Mouse (Mus musculus) midbrain, embryonic 16.5 days (tissue): ENCODE results near the gene Ccdc88b. TPM values are rescaled to one million over a fixed set of nuclear protein-coding genes. Genes with fewer than 3 reads are reported as not detected.
"Not testable (repeated sequence)": the region's sequence is repeated elsewhere in the genome, so short reads cannot be mapped to it uniquely, and the experiment has no call there.

ENCODE experiments used
- ATAC-seq: fragments of 200-750 bp; cut with Nextera tagmentation; 2 replicates; pipeline ENCODE4 v1.8.0; 2017; ENCODE audit warnings: moderate TSS enrichment
- H3K27ac ChIP-seq: fragments of 300-500 bp; sonication (generic); 2 replicates; pipeline ENCODE4 v1.5.1; 2014; ENCODE audit warnings: mild to moderate bottlenecking, low read length, mixed read lengths
- H3K27me3 ChIP-seq: fragments of 300-500 bp; sonication (generic); 2 replicates; pipeline ENCODE4 v1.6.1; 2014; ENCODE audit warnings: low read depth, low read length, mixed read lengths; ENCODE audit not compliant: control insufficient read depth, insufficient read depth
- H3K36me3 ChIP-seq: fragments of 300-500 bp; sonication (generic); 2 replicates; pipeline ENCODE4 v1.6.1; 2014; ENCODE audit warnings: mild to moderate bottlenecking, low read length, moderate library complexity, mixed read lengths; ENCODE audit not compliant: control insufficient read depth, insufficient read depth
- H3K4me1 ChIP-seq: fragments of 300-500 bp; sonication (generic); 2 replicates; pipeline ENCODE4 v1.6.1; 2014; ENCODE audit warnings: mild to moderate bottlenecking, low read length, mixed read lengths; ENCODE audit not compliant: control insufficient read depth, insufficient read depth
- H3K4me2 ChIP-seq: fragments of 300-500 bp; sonication (generic); 2 replicates; pipeline ENCODE4 v1.6.1; 2014; ENCODE audit warnings: mild to moderate bottlenecking, low read length, mixed read lengths
- H3K4me3 ChIP-seq: fragments of 300-500 bp; sonication (generic); 2 replicates; pipeline ENCODE4 v1.5.1; 2014; ENCODE audit warnings: low read depth, mild to moderate bottlenecking, low read length, moderate library complexity, mixed read lengths
- H3K9ac ChIP-seq: fragments of 300-500 bp; sonication (generic); 2 replicates; pipeline ENCODE4 v1.6.1; 2014; ENCODE audit warnings: low read depth, low read length, mixed read lengths
- H3K9me3 ChIP-seq: fragments of 300-500 bp; sonication (generic); replicated peaks from 2 replicates; pipeline ENCODE4 v1.6.1; 2014; ENCODE audit warnings: mild to moderate bottlenecking, low read length, mixed read lengths; ENCODE audit not compliant: control insufficient read depth, poor library complexity, severe bottlenecking
- WGBS: fragments of 180-500 bp; shearing (Covaris S2); extraction: QIAGEN DNeasy Blood & Tissue Kit; methylation state at CpG from one replicate; pipeline ENCODE4 v1.1.7; 2014; 5-methylcytosine and 5-hydroxymethylcytosine counted together
- polyA plus RNA-seq: library from polyadenylated mRNA; unstranded; fragments of >200 nt; fragmentation: Nextera tagmentation; extraction: Ambion mirVana; gene quantifications from 2 replicates; pipeline ENCODE4 v1.2.1, GENCODE M21; 2015

The Ccdc88b gene
- 0.27 and 0.55 TPM in 2 replicates for polyA plus RNA-seq

DNA sequence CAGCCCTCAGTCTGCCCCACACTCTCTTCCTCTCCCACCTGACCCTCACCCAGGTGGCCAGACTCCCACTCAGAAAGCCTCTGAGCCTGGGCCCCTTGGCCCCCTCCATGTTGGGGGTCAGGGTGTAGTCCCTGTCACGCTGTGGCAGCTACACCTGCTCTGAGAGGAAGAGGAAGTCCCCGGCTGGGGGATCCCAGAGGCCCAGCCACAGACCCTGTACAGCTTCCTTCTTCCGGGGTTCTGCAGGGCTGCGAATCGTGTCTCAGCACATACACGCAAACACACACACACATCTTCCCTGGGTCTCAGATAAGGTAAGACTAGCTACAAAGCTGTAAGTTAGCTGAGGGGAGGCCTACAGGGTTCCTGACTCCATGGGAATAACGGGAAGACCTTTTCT lies at the start of gene Ccdc88b:
Gene Ccdc88b, minus strand, starts transcription at position 181 of the 400 bp plus-strand sequence.
- H3K27ac ChIP-seq, result no peak within 1 kb of the TSS
- H3K27me3 ChIP-seq, result peaks cover 5% of the 10 kb centered on the region; the same call in 1 of the 2 replicates
- WGBS, result 80% methylated on average over 7 of the region's 7 CpGs
- no peak within 1 kb of the TSS for H3K4me2 ChIP-seq
- H3K36me3 ChIP-seq, result no peaks in the 10 kb centered on the region
- no peak within 1 kb of the TSS for H3K9ac ChIP-seq
- ATAC-seq, result no peak
- H3K9me3 ChIP-seq, result no peaks in the 10 kb centered on the region
- H3K4me3 ChIP-seq, result no peak within 1 kb of the TSS
- H3K4me1 ChIP-seq, result peaks cover 9% of the 10 kb centered on the region

DNA sequence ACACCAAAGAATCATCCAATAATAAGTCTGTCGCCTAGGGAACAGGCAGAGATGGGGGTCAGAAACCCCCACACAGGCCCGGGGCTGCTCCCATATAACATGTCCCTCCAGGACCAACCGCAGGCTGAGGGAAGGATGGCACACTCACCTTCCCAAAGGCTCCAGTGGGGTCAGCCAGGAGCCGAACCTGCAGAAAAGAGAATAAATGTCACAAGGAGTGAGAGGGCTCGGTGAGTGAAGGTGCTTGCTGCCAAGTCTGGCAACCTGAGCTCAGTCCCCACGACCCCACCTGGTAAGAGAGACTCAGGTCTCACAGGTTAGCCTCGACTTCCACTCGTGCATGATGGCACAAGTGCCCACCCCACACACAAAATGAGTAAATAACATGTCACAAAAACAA lies 49.1 kb upstream of the Ccdc88b start:
- no peak for ATAC-seq
- H3K4me3 ChIP-seq, result no peak overlapping the region
- H3K4me1 ChIP-seq, result peaks cover 23% of the 10 kb centered on the region
- no peak overlapping the region for H3K9ac ChIP-seq
- no peaks in the 10 kb centered on the region for H3K9me3 ChIP-seq
- no peak overlapping the region for H3K27ac ChIP-seq
- H3K27me3 ChIP-seq, result no peaks in the 10 kb centered on the region
- H3K36me3 ChIP-seq, result peaks cover 26% of the 10 kb centered on the region
- H3K4me2 ChIP-seq, result no peak overlapping the region
- 95% methylated on average over 8 of the region's 8 CpGs for WGBS

DNA sequence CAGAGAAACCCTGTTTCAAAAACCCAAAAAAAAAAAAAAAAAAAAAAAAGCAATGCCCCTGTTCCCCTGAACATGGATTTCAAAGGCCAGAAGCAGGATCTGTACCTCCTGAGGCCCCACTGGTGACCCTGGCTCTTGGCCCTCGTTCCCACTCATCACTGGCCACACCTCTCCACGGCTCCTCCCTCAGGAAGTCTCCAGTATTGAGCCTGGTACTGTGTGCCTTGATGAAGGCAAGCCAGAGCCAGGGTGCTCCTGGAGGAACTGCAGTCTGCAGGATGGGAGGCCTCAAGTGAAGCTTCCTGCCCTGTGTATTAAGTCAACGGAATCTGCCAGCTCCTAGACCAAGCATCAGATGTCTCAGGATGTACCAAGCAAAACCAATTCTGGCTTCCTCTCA lies 48.2 kb upstream of the Ccdc88b start:
- no peak overlapping the region for H3K27ac ChIP-seq
- no peaks in the 10 kb centered on the region for H3K27me3 ChIP-seq
- peaks cover 20% of the 10 kb centered on the region for H3K4me1 ChIP-seq
- no peak overlapping the region for H3K4me2 ChIP-seq
- H3K9ac ChIP-seq, result no peak overlapping the region
- 84% methylated on average over 3 of the region's 3 CpGs for WGBS
- peaks cover 18% of the 10 kb centered on the region for H3K36me3 ChIP-seq
- no peak for ATAC-seq
- no peaks in the 10 kb centered on the region for H3K9me3 ChIP-seq
- no peak overlapping the region for H3K4me3 ChIP-seq

DNA sequence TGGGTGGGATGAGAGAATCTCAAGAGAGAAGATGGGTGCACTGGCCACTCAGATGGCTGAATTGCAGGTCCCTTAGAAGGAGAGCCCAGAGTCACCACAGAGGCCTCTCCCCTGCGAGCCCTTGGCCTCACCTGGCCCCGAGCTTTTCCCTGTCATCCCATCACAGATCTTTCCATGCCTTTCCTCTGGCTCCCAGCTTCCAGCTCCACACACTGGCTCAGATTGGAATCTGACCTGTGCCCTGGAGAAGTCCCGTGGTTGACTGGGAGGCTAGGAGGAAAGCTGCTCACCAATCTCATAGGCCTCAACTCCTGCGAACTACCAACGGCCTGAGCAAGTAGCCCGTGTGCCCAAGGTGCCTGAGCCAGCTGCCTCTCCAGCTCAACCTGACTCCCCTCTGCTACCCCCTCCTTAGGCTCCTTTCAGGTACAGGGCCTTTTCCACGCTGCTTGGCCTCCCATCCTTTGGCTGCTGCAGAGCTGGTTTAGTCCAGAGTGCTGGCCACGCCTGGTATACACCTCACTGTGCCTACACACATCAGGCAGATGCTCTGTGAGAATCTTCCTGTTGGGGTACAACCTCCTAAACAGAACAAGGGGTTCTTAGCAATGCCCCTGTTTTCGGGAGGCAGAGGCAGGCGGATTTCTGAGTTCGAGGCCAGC lies 47.6 kb upstream of the Ccdc88b start:
- no peak for ATAC-seq

DNA sequence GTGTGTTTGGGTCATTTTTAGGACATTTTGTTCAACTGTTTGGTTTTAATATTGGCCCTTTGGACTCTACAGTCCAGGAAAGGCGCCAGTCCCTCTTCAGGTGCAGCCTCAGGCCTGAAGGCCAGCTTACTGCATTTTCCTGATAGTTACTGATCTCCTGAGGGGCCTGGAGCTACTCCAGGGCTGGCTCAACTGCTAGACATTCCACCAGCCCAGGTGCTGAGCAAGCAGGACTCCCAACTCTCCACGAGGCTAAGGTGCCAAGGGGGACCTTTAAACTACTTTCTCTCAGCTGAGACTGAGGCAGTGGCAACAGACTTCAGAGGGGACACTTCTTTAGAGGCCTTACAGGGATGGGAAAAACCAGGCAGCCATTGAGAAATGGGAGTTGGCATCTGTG lies 46.8 kb upstream of the Ccdc88b start:
- Histone ChIP-seq H3K9ac (no peak overlapping the region), H3K36me3 (peaks cover 18% of the 10 kb centered on the region), H3K4me3 (no peak overlapping the region), H3K27me3 (no peaks in the 10 kb centered on the region), H3K27ac (no peak overlapping the region), H3K4me1 (peaks cover 15% of the 10 kb centered on the region), H3K9me3 (no peaks in the 10 kb centered on the region), H3K4me2 (no peak overlapping the region)
- ATAC-seq, result no peak
- 87% methylated on average over 2 of the region's 2 CpGs for WGBS

More for the DNA sequence above, 47.6 kb upstream of the Ccdc88b start:
- peaks cover 18% of the 10 kb centered on the region for H3K36me3 ChIP-seq
- 95% methylated on average over 11 of the region's 11 CpGs for WGBS
- H3K9me3 ChIP-seq, result no peaks in the 10 kb centered on the region
- H3K27ac ChIP-seq, result no peak overlapping the region
- peaks cover 15% of the 10 kb centered on the region for H3K4me1 ChIP-seq
- no peak overlapping the region for H3K4me3 ChIP-seq
- H3K9ac ChIP-seq, result no peak overlapping the region
- no peak overlapping the region for H3K4me2 ChIP-seq
- H3K27me3 ChIP-seq, result no peaks in the 10 kb centered on the region

DNA sequence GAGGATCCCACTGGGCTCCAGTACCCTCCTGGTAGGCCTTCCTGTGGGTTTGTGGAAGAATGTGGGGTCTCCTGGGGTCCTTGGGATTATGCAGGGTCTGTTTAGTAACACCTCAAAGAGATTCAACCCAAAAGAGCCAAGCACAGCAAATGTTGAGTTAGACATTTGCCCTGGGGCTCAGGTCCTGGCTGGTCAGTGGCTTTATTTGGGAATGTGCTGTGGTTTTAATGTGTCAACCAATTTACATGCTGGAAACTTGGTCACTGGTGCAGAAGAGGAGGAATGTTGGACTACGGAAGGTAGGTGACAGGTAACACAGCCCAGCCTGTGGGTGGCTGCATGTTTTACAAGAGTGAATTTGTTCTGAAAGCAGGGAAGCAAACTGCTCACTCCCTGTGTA lies 45.0 kb upstream of the Ccdc88b start:
- Histone ChIP-seq H3K4me3 (no peak overlapping the region), H3K4me2 (no peak overlapping the region), H3K9me3 (no peaks in the 10 kb centered on the region), H3K27ac (no peak overlapping the region), H3K4me1 (peaks cover 5% of the 10 kb centered on the region), H3K27me3 (no peaks in the 10 kb centered on the region), H3K9ac (no peak overlapping the region), H3K36me3 (peaks cover 18% of the 10 kb centered on the region)
- 93% methylated on average over 1 of the region's 1 CpGs for WGBS
- ATAC-seq, result no peak

DNA sequence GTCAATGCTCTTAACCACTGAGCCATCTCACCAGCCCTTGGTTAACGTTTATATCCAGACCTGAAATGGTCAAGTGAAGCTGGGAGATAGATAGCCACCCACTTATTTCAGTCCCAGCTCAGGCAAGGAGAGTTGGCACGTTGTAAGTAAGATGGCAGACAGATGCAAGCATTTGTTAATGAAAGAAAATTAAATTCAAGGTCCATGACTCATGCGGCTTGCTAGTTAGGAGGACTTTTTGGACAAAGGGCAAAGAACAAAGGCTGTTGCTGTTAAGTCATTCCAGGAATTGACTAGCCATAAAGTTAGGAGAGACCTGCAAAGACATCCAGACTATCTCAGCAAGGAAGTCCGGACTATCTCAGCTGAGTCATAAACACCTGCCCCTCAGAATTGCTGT lies 41.6 kb upstream of the Ccdc88b start:
- H3K4me1 ChIP-seq, result no peaks in the 10 kb centered on the region
- ATAC-seq, result no peak
- H3K4me2 ChIP-seq, result no peak overlapping the region
- H3K4me3 ChIP-seq, result no peak overlapping the region
- no peaks in the 10 kb centered on the region for H3K36me3 ChIP-seq
- 83% methylated on average over 4 of the region's 4 CpGs for WGBS
- no peaks in the 10 kb centered on the region for H3K27me3 ChIP-seq
- H3K9ac ChIP-seq, result no peak overlapping the region
- H3K27ac ChIP-seq, result no peak overlapping the region
- H3K9me3 ChIP-seq, result peaks cover 3% of the 10 kb centered on the region; the same call in 1 of the 2 replicates

DNA sequence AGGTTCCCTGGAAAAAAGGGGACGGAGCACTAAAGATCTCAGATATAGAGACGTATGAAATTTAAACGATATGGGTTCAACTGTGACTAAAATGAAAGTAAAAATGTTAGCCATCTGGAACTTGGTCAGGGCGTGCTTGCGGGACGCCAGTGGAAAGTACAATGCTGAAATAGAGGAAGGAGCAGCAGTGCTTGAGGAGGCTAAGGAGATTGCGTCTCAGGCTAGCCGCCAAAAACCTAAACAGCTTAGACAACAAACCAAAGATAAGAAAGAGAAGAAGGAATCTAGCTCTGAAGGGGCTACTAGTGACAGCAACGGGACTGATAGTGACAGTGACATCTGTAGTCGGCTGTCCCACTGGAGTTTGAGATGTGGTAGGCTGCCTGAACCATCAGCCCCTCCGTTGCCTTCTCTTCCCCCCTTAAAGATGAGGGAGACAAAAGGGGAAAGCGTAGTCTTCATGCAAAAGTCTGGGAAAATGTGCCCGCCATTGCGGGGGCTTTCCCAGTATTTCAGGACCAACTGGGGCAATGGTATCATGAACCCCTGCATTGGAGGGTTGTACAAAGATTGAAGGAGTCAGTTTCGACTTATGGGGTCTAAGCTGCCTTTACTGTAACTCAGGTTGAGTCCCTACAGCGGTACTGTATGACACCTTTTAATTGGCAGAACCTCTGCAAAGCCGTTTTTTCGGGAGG lies 37.7 kb upstream of the Ccdc88b start:
- H3K9ac ChIP-seq, ATAC-seq, H3K4me1 ChIP-seq, H3K4me3 ChIP-seq, H3K9me3 ChIP-seq, H3K36me3 ChIP-seq, H3K27me3 ChIP-seq, H3K27ac ChIP-seq, H3K4me2 ChIP-seq: not testable (repeated sequence)
- WGBS, result 93% methylated on average over 18 of the region's 18 CpGs

DNA sequence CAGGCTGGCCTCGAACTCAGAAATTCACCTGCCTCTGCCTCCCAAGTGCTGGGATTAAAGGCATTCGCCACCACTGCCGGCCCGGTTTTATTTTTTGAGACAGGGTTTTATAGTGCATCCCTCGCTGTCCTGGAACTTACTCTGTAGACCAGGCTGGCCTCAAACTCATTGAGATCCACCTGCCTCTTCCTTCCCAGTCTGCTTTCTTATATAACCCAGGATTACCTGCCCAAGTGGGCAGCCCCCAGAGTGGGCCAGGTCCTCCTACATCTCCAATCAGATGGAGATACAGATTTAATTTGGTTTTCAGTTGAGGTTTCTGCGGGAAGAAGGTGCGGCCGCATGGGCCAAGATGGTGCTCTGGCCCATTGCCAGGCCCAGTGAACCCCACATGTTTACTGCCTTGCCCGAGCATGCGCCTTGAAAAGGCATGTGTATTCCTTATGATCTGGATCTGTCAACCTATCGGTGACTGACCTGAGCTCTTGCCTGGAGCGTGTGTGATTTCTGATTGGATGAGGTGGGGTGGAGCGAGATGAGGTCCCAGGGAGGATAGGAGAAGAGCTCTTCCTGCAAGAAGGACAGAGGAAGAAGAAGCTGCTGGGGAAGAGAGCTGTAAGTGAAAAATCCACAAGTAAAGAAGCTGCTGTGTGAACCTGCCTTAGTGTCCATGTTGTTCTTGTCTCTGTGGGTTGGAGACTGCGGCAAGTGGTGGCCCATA lies 35.9 kb upstream of the Ccdc88b start:
- 95% methylated on average over 14 of the region's 14 CpGs for WGBS
- Histone ChIP-seq H3K27me3 (no peaks in the 10 kb centered on the region), H3K4me1 (no peaks in the 10 kb centered on the region), H3K9me3 (peaks cover 3% of the 10 kb centered on the region; the same call in 1 of the 2 replicates), H3K4me2 (no peak overlapping the region), H3K27ac (no peak overlapping the region), H3K4me3 (no peak overlapping the region), H3K36me3 (no peaks in the 10 kb centered on the region), H3K9ac (no peak overlapping the region)
- no peak for ATAC-seq
